Mouse (Mus musculus): ENCODE measurements at regions not wholly inside any gene's neighbourhood (a gene's known extent, or its start where the extent isn't known, plus 50 kb on each side); places are given as distances from the start of the nearest gene placed in this dataset.

GRCm38 (mm10) chr9:30076482-30076881 lies 113.5 kb upstream of the Ntm start:
- no peak for TF ChIP-seq MAFK (IDR thresholded peaks at IDR 0.05; ENCODE audit: insufficient read depth, low read depth, low read length)
- TF ChIP-seq CHD2 (IDR thresholded peaks at IDR 0.05; ENCODE audit: low read depth, low read length) = no peak

Measured in ES-E14 (cell line).